In genomic region chr10:79540746-79541145, GRCm38 (mm10) we compare ENCODE assay signal across 24 mouse cellular contexts. TPM values are rescaled to one million over a fixed set of nuclear protein-coding genes. Genes with fewer than 3 reads are reported as not detected.
DNase-seq lines count a peak whose midpoint lies in the region; ATAC-seq and TF ChIP-seq lines count a peak whose summit lies in the region.
"Had no signal": no experiment of that assay in that cellular context is flagged by ENCODE, and none has a peak within 500 bp of the region (broad histone marks: within the 10 kb centered on the region; RNA-seq: fewer than 3 reads in every experiment).

No protein-coding gene starts in this region.

- H3K4me1 ChIP-seq in heart, embryonic 10.5 days: 0 out of 2 replicates have a peak, but pooled peaks cover 10% of the 10 kb centered on the region
- no peaks in the 10 kb centered on the region for H3K4me1 ChIP-seq in stomach, postnatal 0 days (replicated peaks; ENCODE audit: control insufficient read depth, insufficient read depth)
- H3K4me1 ChIP-seq: forebrain, embryonic 15.5 days; hindbrain, embryonic 15.5 days had no signal

- DNase-seq in cerebellum, adult 11-12 months: peak; percentile 35
- DNase-seq in cerebellum, adult 9-10 months: no peak
- DNase-seq in heart, embryonic 10.5 days (ENCODE audit: low spot score): peak; percentile 71
- DNase-seq in heart, postnatal 10 days: no peak
- peak; percentile 3 for DNase-seq in right cerebral cortex, postnatal 4 days
- DNase-seq in right cerebral cortex, adult 18-20 months: no peak
- DNase-seq in stomach, postnatal 0 days (ENCODE audit: low spot score): peak; percentile 12
- DNase-seq in MN1 (ENCODE audit: low spot score): no peak
- DNase-seq: embryo, embryonic 11 days; thymus, postnatal 25 days had no signal

- TF ChIP-seq CTCF in stomach, postnatal 0 days (IDR thresholded peaks at IDR 0.05; ENCODE audit: low read depth): no peak

- no peak overlapping the region for H3K9ac ChIP-seq in stomach, postnatal 0 days (ENCODE audit: low read length)
- H3K9ac ChIP-seq: forebrain, embryonic 15.5 days; hindbrain, embryonic 15.5 days; liver, postnatal 0 days had no signal

- TF ChIP-seq EP300 in stomach, postnatal 0 days (optimal IDR thresholded peaks at IDR 0.05): no peak

- no peaks in the 10 kb centered on the region for H3K27me3 ChIP-seq in heart, embryonic 10.5 days (ENCODE audit: insufficient read depth, poor library complexity, severe bottlenecking)
- no peaks in the 10 kb centered on the region for H3K27me3 ChIP-seq in stomach, postnatal 0 days (ENCODE audit: control insufficient read depth, insufficient read depth, low read length)
- H3K27me3 ChIP-seq: CH12.LX; forebrain, embryonic 15.5 days; hindbrain, embryonic 15.5 days had no signal

- no peaks in the 10 kb centered on the region for H3K9me3 ChIP-seq in heart, embryonic 10.5 days
- no peaks in the 10 kb centered on the region for H3K9me3 ChIP-seq in stomach, postnatal 0 days (ENCODE audit: control insufficient read depth, low read length)
- H3K9me3 ChIP-seq: forebrain, embryonic 15.5 days; hindbrain, embryonic 15.5 days had no signal

- no peak overlapping the region for H3K27ac ChIP-seq in heart, embryonic 10.5 days
- no peak overlapping the region for H3K27ac ChIP-seq in stomach, postnatal 0 days (replicated peaks)
- H3K27ac ChIP-seq: forebrain, embryonic 15.5 days; heart, adult 2 months; hindbrain, embryonic 15.5 days had no signal

- ATAC-seq in stomach, postnatal 0 days (ENCODE audit: low FRiP score, low TSS enrichment): no peak
- ATAC-seq: forebrain, embryonic 15.5 days; liver, postnatal 0 days; midbrain, embryonic 16.5 days had no signal

- H3K4me2 ChIP-seq in stomach, postnatal 0 days (replicated peaks; ENCODE audit: low read depth): no peak overlapping the region
- H3K4me2 ChIP-seq: forebrain, embryonic 15.5 days; hindbrain, embryonic 15.5 days had no signal

- no peak overlapping the region for H3K4me3 ChIP-seq in heart, embryonic 10.5 days
- no peak overlapping the region for H3K4me3 ChIP-seq in stomach, postnatal 0 days (ENCODE audit: low read depth, low read length)
- H3K4me3 ChIP-seq: forebrain, embryonic 15.5 days; heart, adult 2 months; hindbrain, embryonic 15.5 days had no signal

- 93% methylated on average over 11 of the region's 11 CpGs for WGBS in heart, embryonic 10.5 days
- WGBS in stomach, postnatal 0 days: 92% methylated on average over 11 of the region's 11 CpGs

- intact Hi-C loops in heart, postnatal 10 days (cut with DNase I): no loop called here

- peaks cover 72% of the 10 kb centered on the region for H3K36me3 ChIP-seq in heart, embryonic 10.5 days
- peaks cover 20% of the 10 kb centered on the region for H3K36me3 ChIP-seq in stomach, postnatal 0 days (ENCODE audit: control insufficient read depth, insufficient read depth, low read length)

RNA-seq across cellular contexts. Expression of gene Plpp2, which starts 7.2 kb away (rescaled TPM):
- 16.8 and 24.1 TPM in 2 replicates for polyA plus RNA-seq in heart, embryonic 10.5 days (2016; fragmentation: Nextera tagmentation; extraction: Ambion mirVana)
- 1 to 10 TPM; 3.4 to 6.0 TPM for total RNA-seq in heart, postnatal 10 days (2021)
- 81.8 and 92.1 TPM in 2 replicates for polyA plus RNA-seq in stomach, postnatal 0 days (2015; fragmentation: Nextera tagmentation; extraction: Ambion mirVana)

RNA-seq across cellular contexts. Expression of gene Mier2, which starts 14.3 kb away (rescaled TPM):
- polyA plus RNA-seq in heart, embryonic 10.5 days (2016; fragmentation: Nextera tagmentation; extraction: Ambion mirVana): 46.6 and 53.9 TPM in 2 replicates
- 10 to 100 TPM; 12.4 to 15.6 TPM for total RNA-seq in heart, postnatal 10 days (2021)
- polyA plus RNA-seq in stomach, postnatal 0 days (2015; fragmentation: Nextera tagmentation; extraction: Ambion mirVana): 24.0 and 25.4 TPM in 2 replicates

RNA-seq across cellular contexts. Expression of gene Theg, which starts 46.4 kb away (rescaled TPM):
- polyA plus RNA-seq in heart, embryonic 10.5 days (2016; fragmentation: Nextera tagmentation; extraction: Ambion mirVana): not detected in 2 replicates
- total RNA-seq in heart, postnatal 10 days (2021): not detected
- polyA plus RNA-seq in stomach, postnatal 0 days (2015; fragmentation: Nextera tagmentation; extraction: Ambion mirVana): not detected in 2 replicates
- total RNA-seq: adrenal gland, postnatal 4 days; CH12.LX; gastrocnemius, adult 8-10 months; heart, adult 2 months; layer of hippocampus, postnatal 10 days; left cerebral cortex, postnatal 10 days; megakaryocyte-erythroid progenitor cell, adult 5-6 weeks had no signal
- polyA plus RNA-seq: forebrain, embryonic 15.5 days; heart, embryonic 16.5 days; hindbrain, embryonic 15.5 days; limb, embryonic 14.5 days; liver, postnatal 0 days; midbrain, embryonic 16.5 days; stomach, embryonic 14.5 days had no signal

Comparison
In these comparisons a context has a peak if more than half of its experiments do, and no peak if none do; other contexts are left out.
1. DNase-seq: peak in cerebellum, adult 11-12 months (single experiment), heart, embryonic 10.5 days (single experiment), right cerebral cortex, postnatal 4 days (single experiment) and stomach, postnatal 0 days (single experiment); none in cerebellum, adult 9-10 months (single experiment), heart, postnatal 10 days (0 of 2), right cerebral cortex, adult 18-20 months (single experiment) and MN1 (single experiment).